Mouse (Mus musculus) urinary bladder, postnatal 14 days (tissue): Measurements from ENCODE around the gene Rasd2.
A peak's percentile ranks its signal among the peaks of the same experiment; 100 is the strongest.

Source experiments
- DNase-seq: peaks from one replicate; pipeline ENCODE4 v3.0.0; 2021; ENCODE audit warnings: low spot score

Rasd2 gene

DNA sequence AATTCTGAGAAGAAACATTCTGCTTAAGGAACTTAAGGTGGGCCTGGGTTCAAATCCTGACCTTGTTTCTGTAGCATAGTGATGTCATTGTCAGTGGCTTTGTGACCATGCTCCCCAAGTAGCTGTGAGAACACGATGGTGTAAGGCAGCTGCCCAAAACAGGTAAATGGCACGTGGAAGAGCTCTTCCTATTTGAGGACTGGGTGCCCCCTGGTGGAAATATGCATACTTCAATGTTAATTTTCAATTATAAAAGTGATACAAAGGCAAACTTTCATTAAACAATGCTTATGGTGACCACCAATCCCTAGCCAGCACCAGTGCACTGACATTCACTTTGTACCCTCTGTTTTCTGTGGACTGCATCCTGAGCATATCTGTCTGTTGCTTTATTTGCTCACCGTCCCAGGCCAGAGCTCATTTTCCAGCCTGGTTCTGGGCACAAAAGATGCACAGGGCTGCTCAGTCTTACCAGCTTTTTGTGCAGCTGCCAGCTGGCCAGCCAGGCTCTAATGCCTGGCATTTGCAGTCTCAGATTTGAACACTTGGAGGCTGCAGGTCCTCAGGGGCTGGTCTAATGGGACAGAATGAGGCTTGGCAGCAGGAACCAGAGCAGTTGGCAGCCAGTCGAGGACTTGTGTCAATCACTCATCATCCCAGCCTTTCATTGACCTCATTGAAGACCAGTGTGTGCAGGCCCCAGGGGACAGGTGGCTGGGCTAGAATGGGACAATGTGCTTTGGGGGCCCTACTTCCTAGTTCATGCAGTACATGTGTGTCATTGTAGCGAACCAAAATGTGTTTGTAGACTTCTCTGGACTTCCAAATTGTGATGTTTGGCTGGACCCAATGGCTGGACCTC, 6.4 kb downstream of the Rasd2 start:
- DNase-seq, result no peak

DNA sequence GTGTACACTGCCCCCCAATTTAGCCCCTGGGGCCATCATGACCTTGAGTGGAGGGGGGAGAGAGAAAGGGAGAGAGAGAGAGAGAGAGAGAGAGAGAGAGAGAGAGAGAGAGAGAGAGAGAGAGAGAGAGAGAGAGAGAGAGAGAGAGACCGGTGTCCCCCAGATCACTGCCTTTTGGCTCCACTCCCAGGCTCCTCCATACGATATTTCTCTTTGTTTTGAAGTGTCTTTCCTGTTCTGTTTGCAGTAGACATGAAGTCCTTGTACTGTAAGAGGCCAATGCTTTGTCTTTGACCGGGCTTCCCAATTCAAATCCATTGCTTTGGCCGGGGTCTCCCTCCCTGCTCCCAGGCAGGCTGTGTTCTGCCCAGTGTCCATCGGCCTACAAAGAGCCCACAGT, 8.9 kb downstream of the Rasd2 start:
- DNase-seq, result no peak

GRCm38 (mm10) chr8:75226773-75227172, 13.0 kb downstream of the Rasd2 start:
- DNase-seq, result no peak

DNA sequence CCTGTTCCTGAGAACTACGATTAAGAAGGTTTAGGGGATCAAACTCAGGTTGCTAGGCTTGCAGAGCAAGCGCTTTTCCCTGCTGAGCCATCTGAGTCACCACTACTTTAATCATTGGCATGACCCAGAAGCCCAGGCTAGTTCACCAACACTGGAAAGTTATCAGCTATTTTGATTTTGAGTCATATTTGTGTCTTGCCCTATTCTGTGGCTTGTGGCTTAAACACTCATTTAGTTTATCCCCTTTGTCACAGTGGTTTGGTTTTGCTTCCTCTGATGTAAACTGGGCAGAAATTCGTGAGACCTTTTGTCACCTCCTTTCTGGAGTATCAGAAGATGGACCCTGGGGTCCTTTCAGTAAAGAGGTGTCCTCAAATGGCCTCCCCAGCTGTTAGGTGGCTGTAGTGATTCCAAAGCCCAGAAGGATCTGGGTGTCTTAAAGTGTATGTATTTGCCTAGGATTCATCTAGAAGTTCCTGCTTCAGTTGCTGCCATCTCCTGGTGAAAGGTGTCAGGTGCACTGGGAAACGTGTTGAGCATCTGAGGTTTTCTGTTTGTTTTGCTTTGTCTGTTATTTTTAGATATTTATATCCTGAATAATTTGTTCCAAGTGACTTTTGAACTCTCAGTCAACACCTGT, 20.3 kb downstream of the Rasd2 start:
- DNase-seq, result no peak

GRCm38 (mm10) chr8:75247331-75247730, 33.6 kb downstream of the Rasd2 start:
- no peak for DNase-seq

GRCm38 (mm10) chr8:75249186-75249585, 35.4 kb downstream of the Rasd2 start:
- DNase-seq, result no peak

GRCm38 (mm10) chr8:75254027-75254426, 40.3 kb downstream of the Rasd2 start:
- DNase-seq, result no peak

- no peak for DNase-seq
Measured at GRCm38 (mm10) chr8:75255635-75256034, 41.9 kb downstream of the Rasd2 start.

GRCm38 (mm10) chr8:75272166-75272565, 58.4 kb downstream of the Rasd2 start:
- DNase-seq, result peak; percentile 14
